Mouse (Mus musculus) hindbrain, embryonic 10.5 days (tissue): ENCODE data around the gene Syna. TPM values are rescaled to one million over a fixed set of nuclear protein-coding genes. Genes with fewer than 3 reads are reported as not detected.

Source experiments
- DNase-seq: peaks from one replicate; pipeline ENCODE4 v3.0.0-alpha.2; 2017; ENCODE audit warnings: low spot score
- H3K27ac ChIP-seq: fragments of 300-500 bp; sonication (generic); 2 replicates; pipeline ENCODE4 v1.5.1; 2016; ENCODE audit warnings: mild to moderate bottlenecking, moderate library complexity
- H3K27me3 ChIP-seq: fragments of 300-500 bp; sonication (generic); 2 replicates; pipeline ENCODE4 v1.6.1; 2016; ENCODE audit warnings: mild to moderate bottlenecking; ENCODE audit not compliant: poor library complexity, insufficient read depth, severe bottlenecking
- H3K36me3 ChIP-seq: fragments of 300-500 bp; sonication (generic); 2 replicates; pipeline ENCODE4 v1.6.1; 2016; ENCODE audit warnings: mild to moderate bottlenecking, moderate library complexity
- H3K4me1 ChIP-seq: fragments of 300-500 bp; sonication (generic); replicated peaks from 2 replicates; pipeline ENCODE4 v1.6.1; 2016; ENCODE audit warnings: mild to moderate bottlenecking
- H3K4me3 ChIP-seq: fragments of 300-500 bp; sonication (generic); 2 replicates; pipeline ENCODE4 v1.5.1; 2016; ENCODE audit warnings: mild to moderate bottlenecking, moderate library complexity
- H3K9me3 ChIP-seq: fragments of 300-500 bp; sonication (generic); 2 replicates; pipeline ENCODE4 v1.6.1; 2016; ENCODE audit warnings: mild to moderate bottlenecking, moderate library complexity
- WGBS: fragments of 180-500 bp; shearing (Covaris S2); methylation state at CpG from one replicate; pipeline ENCODE4 v1.1.7; 2016; 5-methylcytosine and 5-hydroxymethylcytosine counted together
- polyA plus RNA-seq: library from polyadenylated mRNA; unstranded; fragments of >200 nt; fragmentation: Nextera tagmentation; extraction: Ambion mirVana; gene quantifications from 2 replicates; pipeline ENCODE4 v1.2.1, GENCODE M21; 2016

Syna gene
- polyA plus RNA-seq, 1 experiment from 2014 or later, result 0.12 TPM

DNA sequence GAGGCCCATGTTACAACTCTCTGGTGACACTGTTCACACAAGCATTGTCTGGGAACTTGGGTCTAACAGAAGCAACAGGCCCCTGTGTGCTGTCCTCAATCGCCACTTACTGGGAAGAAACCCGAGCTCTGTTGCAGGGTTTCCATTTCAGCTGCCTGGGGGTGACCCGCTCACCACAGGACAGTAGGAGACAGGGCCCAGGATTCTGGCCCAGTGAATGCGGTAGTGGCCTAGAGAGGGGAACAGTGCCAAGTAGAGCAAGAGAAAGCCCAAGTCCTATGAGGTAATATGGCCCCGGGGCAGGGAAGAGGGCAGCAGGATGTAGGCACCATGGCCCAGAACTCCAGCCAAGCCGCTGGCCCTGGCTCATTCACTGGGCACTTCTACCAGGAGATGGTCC lies 19.1 kb downstream of the Syna start:
- H3K4me3 ChIP-seq, result no peak overlapping the region
- peak overlapping the region; percentile 76 for H3K27ac ChIP-seq
- H3K27me3 ChIP-seq, result no peaks in the 10 kb centered on the region
- peaks cover 5% of the 10 kb centered on the region; the same call in 1 of the 2 replicates for H3K9me3 ChIP-seq
- WGBS, result 68% methylated on average over 6 of the region's 6 CpGs
- no peak for DNase-seq
- peaks cover 47% of the 10 kb centered on the region for H3K4me1 ChIP-seq
- H3K36me3 ChIP-seq, result peaks cover 38% of the 10 kb centered on the region

DNA sequence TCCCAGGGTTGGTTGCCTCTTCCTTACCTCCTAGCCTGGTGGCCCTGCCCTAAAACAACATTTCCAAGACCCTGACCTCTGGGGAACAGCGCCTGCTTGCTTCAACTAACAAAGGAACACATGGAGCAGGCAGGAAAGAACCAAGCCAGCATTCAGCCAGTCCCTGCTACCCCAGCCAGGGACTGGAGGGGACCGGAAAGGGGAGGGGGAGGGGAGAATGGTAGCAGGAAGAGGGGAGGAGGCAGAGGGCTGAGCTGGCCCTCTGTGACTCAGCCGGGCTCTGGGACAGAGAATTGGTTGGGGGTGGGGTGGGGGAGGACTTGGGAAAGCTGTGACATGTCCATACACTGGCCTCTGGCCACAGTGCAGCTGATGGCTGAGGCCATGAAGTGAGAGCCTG lies 20.1 kb downstream of the Syna start:
- peak overlapping the region; percentile 76 for H3K27ac ChIP-seq
- DNase-seq, result peak; percentile 74

DNA sequence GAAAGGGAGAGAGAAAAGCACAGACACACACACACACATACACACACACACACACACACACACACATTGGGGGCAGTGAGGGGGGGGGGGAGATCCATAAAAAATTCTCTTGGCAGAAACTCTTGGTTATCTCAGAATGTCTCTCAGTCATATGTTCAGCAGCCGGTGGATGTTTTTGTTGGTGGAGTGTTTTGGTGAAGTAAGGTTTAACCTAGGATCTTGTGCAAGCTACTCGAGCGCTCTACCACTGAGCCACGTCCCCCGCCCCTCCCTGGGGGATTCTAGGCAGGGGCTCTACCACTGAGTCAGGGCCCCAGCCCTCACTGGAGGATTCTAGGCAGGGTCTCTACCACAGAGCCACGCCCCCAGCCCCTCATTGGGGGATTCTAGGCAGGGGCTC lies 23.9 kb downstream of the Syna start:
- no peak overlapping the region for H3K27ac ChIP-seq
- no peak overlapping the region for H3K4me3 ChIP-seq
- peaks cover 5% of the 10 kb centered on the region; the same call in 1 of the 2 replicates for H3K9me3 ChIP-seq
- DNase-seq, result no peak
- H3K36me3 ChIP-seq, result peaks cover 79% of the 10 kb centered on the region
- peaks cover 21% of the 10 kb centered on the region for H3K4me1 ChIP-seq
- whole genome bisulfite sequencing, result 93% methylated on average over 6 of the region's 6 CpGs
- no peaks in the 10 kb centered on the region for H3K27me3 ChIP-seq

More for the DNA sequence above, 20.1 kb downstream of the Syna start:
- Histone ChIP-seq H3K36me3 (peaks cover 47% of the 10 kb centered on the region), H3K4me1 (peaks cover 43% of the 10 kb centered on the region), H3K4me3 (peak overlapping the region; percentile 7; the same call in 1 of the 2 replicates), H3K9me3 (peaks cover 5% of the 10 kb centered on the region; the same call in 1 of the 2 replicates), H3K27me3 (no peaks in the 10 kb centered on the region)
- 7% methylated on average over 3 of the region's 3 CpGs for WGBS

DNA sequence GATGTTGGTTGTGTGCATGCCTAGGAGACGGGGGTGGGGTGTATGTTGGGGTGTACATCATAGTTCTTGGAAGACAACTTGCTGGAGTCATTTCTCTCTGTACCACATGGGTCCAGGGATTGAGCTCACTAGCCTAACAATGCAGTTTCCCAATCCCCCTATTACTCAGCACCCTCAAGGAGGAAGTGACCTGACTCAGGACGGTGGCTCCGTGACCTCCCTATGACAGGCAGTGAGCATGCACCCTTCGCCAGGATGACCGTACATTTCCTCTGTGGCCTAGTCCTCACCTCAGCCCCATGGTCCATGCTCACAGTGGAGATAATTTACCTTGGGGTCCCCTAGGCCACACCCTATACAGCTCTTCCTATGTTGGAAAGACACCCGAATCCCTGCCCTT lies 27.6 kb downstream of the Syna start:
- no peak overlapping the region for H3K27ac ChIP-seq
- H3K4me1 ChIP-seq, result peaks cover 15% of the 10 kb centered on the region
- H3K36me3 ChIP-seq, result peaks cover 83% of the 10 kb centered on the region
- 92% methylated on average over 6 of the region's 6 CpGs for WGBS
- H3K9me3 ChIP-seq, result peaks cover 5% of the 10 kb centered on the region; the same call in 1 of the 2 replicates
- H3K27me3 ChIP-seq, result no peaks in the 10 kb centered on the region
- H3K4me3 ChIP-seq, result no peak overlapping the region
- no peak for DNase-seq

DNA sequence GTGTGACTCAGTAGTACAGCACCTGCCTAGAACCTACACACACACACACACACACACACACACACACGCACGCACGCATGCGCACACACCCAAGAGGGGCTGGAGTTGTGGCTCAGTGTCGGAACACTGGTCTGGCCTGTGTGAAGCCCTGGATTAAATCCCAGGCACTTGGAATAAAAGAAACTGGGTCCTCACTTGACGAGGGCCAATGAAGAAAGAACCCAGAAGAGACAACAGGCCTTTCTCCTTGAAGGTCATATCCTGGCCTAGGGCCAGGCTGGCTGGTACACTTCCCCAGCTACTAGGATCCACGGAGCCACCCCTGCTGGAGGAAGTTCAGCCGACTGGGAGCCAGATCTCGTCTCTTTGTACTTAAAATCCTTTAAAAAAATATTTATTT lies 28.4 kb downstream of the Syna start:
- no peak for DNase-seq
- H3K27ac ChIP-seq, result no peak overlapping the region
- H3K4me1 ChIP-seq, result peaks cover 15% of the 10 kb centered on the region
- 89% methylated on average over 9 of the region's 9 CpGs for WGBS
- H3K36me3 ChIP-seq, result peaks cover 81% of the 10 kb centered on the region
- peaks cover 1% of the 10 kb centered on the region; the same call in 1 of the 2 replicates for H3K9me3 ChIP-seq
- no peak overlapping the region for H3K4me3 ChIP-seq
- H3K27me3 ChIP-seq, result no peaks in the 10 kb centered on the region

DNA sequence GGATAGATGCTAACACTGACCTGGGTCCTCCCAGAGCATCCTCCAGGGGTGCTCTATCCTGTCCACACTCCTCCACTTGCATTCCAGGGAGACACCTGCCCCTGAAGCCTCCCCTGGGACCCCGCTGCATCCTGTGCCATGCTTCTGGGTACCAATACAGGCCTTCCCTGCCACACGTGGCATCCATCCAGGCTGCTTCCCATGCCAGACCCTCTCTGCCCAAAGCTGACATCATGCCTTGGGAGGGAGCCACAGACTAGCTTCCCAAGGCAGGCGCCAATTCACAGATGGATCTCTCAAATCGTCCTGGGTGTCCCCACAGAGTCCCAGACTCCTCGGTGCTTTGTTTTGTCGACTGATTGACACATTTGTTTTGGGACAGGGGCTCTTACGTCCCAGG lies 29.1 kb downstream of the Syna start:
- H3K36me3 ChIP-seq, result peaks cover 84% of the 10 kb centered on the region
- 61% methylated on average over 7 of the region's 7 CpGs for whole genome bisulfite sequencing
- no peaks in the 10 kb centered on the region for H3K9me3 ChIP-seq
- H3K27me3 ChIP-seq, result no peaks in the 10 kb centered on the region
- peaks cover 15% of the 10 kb centered on the region for H3K4me1 ChIP-seq
- no peak overlapping the region for H3K27ac ChIP-seq
- no peak for DNase-seq
- H3K4me3 ChIP-seq, result no peak overlapping the region

DNA sequence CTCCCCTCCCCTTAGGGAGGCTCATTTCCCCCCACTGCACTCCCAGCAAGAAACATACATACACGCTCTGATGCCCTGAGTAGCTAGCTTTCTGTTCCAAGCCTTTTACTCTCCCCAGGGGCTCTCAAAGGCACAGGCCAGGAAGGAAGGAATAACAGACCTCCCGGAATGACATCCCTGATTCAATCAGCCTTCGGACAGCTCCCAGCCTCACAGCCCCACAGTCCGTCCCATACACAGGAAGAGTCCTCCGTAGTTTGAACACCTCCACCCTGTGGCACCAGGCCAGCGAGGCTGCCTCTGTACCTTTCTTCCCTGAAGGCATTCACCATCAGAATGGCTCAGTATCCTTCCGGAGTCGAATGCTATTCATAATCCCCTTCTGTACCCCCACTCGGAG lies 31.5 kb downstream of the Syna start:
- Histone ChIP-seq H3K36me3 (peaks cover 85% of the 10 kb centered on the region), H3K4me1 (peaks cover 15% of the 10 kb centered on the region), H3K4me3 (no peak overlapping the region), H3K27ac (no peak overlapping the region), H3K27me3 (no peaks in the 10 kb centered on the region), H3K9me3 (no peaks in the 10 kb centered on the region)
- no peak for DNase-seq
- 38% methylated on average over 9 of the region's 9 CpGs for WGBS

DNA sequence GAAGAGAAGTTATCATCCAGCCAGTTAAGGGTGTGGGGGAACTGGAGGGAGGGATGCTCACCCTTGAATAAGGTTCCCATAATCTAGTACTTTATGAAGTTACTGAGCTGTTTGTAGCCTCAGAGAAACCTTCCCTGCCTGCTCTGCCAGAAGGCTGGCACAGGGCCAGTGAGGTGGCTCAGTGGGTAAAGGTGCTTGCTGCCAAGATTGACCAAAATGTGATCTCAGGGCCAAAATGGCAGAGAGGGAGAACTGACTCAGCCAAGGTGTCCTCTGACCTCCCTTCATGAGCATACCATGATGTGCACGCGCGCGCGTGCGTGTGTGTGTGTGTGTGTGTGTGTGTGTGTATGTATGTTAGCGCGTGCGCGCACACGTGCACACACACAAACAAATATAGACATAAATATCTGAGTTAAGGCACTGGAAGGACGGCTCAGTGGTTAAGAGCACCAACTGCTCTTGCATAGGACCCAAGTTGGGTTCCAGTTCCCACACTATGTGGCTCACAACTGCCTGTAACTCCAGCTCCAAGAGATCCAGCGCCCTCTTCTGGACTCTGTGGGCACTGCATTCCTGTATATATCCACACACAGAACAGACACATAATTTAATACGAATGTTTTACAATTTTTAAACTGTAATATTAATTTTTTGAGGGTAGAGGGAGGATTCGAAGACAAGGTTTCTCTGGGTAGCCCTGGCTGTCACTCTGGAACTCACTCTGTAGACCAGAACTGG lies 33.8 kb downstream of the Syna start:
- H3K36me3 ChIP-seq, result peaks cover 85% of the 10 kb centered on the region
- WGBS, result 92% methylated on average over 15 of the region's 15 CpGs
- peaks cover 15% of the 10 kb centered on the region for H3K4me1 ChIP-seq
- no peak overlapping the region for H3K4me3 ChIP-seq
- DNase-seq, result no peak
- H3K27ac ChIP-seq, result no peak overlapping the region
- no peaks in the 10 kb centered on the region for H3K9me3 ChIP-seq
- no peaks in the 10 kb centered on the region for H3K27me3 ChIP-seq

DNA sequence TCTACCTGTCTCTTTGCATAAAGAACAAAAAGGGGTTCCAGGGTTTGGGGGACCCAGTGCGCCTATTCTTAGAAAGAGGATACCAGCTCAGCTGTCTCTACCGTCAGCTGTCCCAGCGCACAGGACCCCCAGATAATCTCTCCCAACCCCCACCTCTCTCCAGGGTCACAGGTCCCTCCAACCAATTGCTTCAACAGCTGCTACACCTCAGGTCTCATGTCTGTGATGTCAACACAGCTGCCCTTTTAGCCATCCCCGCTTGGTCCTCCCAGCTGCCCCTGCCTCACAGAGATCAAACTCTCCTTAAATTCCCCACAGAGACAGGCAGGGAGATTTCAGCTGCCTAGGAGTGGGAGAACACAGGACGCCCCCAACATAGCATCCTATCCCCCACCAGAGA lies 36.2 kb downstream of the Syna start:
- 88% methylated on average over 5 of the region's 5 CpGs for WGBS
- H3K36me3 ChIP-seq, result peaks cover 89% of the 10 kb centered on the region
- peaks cover 6% of the 10 kb centered on the region for H3K4me1 ChIP-seq
- H3K4me3 ChIP-seq, result no peak overlapping the region
- no peak overlapping the region for H3K27ac ChIP-seq
- no peak for DNase-seq
- no peaks in the 10 kb centered on the region for H3K27me3 ChIP-seq
- no peaks in the 10 kb centered on the region for H3K9me3 ChIP-seq

DNA sequence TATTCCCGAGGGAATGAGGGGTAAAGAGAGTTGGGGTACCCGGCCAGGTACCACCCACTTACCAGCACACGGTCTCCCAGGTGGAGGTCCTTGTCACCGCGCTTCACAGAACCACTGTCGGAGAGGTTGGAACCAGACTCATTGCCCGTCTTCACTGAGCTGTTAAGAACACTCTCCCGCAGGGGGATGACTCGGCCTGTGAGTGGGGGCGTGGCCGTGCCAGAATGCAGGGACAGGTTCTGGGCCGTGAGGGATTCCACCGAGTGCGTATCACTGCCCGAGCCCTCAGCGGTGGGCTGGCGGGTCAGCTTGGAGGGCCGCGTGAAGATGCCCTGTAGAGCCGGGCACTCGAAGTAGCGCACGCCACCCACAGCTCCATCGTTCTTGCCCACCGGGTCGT lies 37.4 kb downstream of the Syna start:
- Histone ChIP-seq H3K36me3 (peaks cover 94% of the 10 kb centered on the region), H3K27ac (no peak overlapping the region)

DNA sequence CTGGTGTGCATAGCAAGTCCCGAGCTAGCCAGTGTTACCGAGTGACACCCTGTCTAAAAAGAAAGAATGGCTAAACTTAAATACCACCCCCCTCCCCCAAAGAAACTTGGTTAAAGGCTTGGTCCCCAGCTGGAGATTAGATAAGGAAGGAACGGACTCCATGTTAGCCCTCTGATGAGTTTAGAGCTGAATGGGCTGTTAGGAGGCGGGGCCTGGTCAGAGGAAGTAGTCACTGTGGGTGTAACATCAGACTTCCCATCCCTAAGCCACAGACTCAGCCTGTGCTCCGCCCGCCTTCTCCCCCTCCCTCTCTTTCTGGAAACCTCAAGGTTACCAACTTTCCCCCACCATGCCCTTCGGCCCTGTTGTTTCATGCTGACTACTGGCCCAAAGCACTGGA lies 38.2 kb downstream of the Syna start:
- no peak for DNase-seq
- H3K4me3 ChIP-seq, result no peak overlapping the region
- 94% methylated on average over 7 of the region's 7 CpGs for WGBS
- H3K27me3 ChIP-seq, result no peaks in the 10 kb centered on the region
- peaks cover 97% of the 10 kb centered on the region for H3K36me3 ChIP-seq
- H3K27ac ChIP-seq, result no peak overlapping the region
- H3K4me1 ChIP-seq, result no peaks in the 10 kb centered on the region
- peaks cover 2% of the 10 kb centered on the region for H3K9me3 ChIP-seq

More for the DNA sequence above, 37.4 kb downstream of the Syna start:
- Histone ChIP-seq H3K4me3 (no peak overlapping the region), H3K27me3 (no peaks in the 10 kb centered on the region), H3K9me3 (no peaks in the 10 kb centered on the region), H3K4me1 (no peaks in the 10 kb centered on the region)
- DNase-seq, result no peak
- WGBS, result 94% methylated on average over 26 of the region's 26 CpGs

DNA sequence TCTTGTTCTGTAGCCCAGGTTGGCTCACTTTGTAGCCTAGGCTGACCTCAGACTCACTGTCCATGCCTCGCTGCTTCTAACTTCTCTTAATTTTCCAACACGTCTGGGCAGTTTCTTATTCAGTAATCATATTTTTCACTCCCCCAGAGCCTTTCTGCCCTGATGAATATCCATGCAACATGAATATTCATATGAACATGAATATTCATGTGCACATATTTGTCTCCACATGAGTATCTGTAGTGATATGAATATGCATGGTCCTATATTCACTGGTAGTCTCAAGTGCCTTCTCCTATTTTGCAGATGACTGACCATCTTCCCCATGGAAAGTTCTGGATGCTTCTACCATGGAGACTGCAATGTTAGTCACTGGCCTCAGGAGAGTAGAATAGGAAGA lies 38.8 kb downstream of the Syna start:
- H3K27ac ChIP-seq, result no peak overlapping the region
- no peak overlapping the region for H3K4me3 ChIP-seq
- H3K9me3 ChIP-seq, result peaks cover 5% of the 10 kb centered on the region
- WGBS, result 85% methylated on average over 2 of the region's 2 CpGs
- H3K36me3 ChIP-seq, result peaks cover 97% of the 10 kb centered on the region
- DNase-seq, result no peak
- no peaks in the 10 kb centered on the region for H3K27me3 ChIP-seq
- no peaks in the 10 kb centered on the region for H3K4me1 ChIP-seq

DNA sequence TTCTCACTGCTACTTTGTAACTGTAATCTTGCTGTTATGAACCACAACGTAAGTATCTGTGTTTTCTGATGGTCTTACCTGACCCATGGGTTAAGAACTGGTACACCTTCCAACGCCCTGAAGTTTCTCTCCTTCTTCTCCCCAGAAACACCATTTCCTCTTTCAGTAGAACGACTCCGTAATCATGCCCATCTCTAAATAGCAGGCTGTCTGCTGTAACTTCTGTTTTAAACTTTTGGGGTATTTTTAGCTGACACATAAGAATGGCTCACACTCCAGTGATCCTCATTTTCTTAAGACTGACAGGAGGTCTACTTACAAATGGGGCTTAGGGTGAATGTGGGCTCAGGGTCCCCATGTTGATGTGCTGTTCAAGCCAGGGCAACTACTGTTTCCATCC lies 39.9 kb downstream of the Syna start:
- Histone ChIP-seq H3K27me3 (no peaks in the 10 kb centered on the region), H3K9me3 (peaks cover 5% of the 10 kb centered on the region), H3K36me3 (peaks cover 97% of the 10 kb centered on the region), H3K4me3 (no peak overlapping the region), H3K4me1 (no peaks in the 10 kb centered on the region), H3K27ac (no peak overlapping the region)
- 94% methylated on average over 4 of the region's 4 CpGs for WGBS
- DNase-seq, result no peak
